Mouse (Mus musculus) cerebellum, adult 9-11 months (tissue): ENCODE measurements around the gene Serpinb9.
"Not testable (repeated sequence)": the region's sequence is repeated elsewhere in the genome, so short reads cannot be mapped to it uniquely, and the experiment has no call there.

ENCODE experiments used
- DNase-seq: peaks from one replicate; pipeline ENCODE4 v3.0.0; 2022

Gene Serpinb9

DNA sequence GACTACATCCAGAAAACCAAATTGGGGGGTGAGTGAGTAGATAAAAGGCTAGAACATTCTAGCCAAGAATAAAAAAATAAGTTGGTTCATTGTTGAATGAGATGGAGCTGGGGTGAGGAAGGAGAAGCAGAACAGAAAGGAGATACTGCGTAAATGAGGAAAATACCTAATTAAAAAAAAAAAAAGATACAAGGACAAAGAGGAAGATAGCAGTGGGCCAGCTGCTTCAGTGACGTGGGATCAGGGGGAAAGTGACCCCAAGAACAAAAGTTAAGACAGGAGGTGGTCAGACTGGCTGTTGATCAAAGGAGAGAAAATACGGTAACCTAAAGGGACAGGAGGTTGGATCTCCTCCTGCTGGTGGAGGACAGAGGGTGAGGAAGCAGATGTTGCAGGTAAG lies at the start of gene Serpinb9:
Gene Serpinb9 (plus strand): TSS at position 301 of the 400 bp plus-strand sequence.
- no peak for DNase-seq

DNA sequence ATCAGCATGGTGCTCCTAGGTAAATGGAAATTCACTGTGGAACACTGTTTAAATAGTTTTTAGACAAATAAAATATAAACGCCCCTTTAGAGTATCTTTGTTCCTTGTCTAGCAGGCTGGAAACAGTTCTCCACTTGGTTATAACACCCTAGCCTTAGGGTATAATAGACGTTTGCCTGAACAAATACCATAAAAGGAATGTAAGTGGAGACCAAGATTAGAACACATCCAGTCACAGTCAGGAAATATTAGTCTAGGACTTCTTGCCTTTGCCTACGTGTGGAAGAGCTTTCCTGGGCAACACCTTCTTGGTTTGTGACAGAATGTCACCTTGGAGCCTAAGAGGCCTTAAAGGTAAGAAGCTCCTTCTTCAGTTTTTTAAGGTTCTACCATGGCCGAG lies 46.5 kb upstream of the Serpinb9 start:
- DNase-seq = no peak

- DNase-seq = no peak
These were observed 45.1 kb upstream of the Serpinb9 start for GRCm38 (mm10) chr13:32957917-32958316.

DNA sequence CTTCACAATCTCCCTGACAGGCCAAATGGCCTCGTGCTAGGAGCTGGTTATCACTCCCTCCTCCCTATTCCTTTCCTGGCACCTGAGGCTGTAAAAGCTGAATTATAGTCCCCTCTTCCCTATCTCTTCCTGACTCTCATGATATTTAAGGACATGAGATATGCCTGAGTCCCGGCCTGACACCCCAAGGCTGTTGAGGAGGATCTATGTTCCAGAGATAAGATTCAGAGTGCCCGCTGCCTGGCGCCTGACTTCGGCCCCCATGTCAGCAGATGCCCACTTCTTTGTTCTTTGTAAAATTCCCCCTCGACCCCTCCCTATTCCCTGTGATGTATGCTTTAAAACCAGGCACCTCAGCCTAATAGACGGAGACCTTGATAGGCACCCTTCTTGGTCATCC lies 44.5 kb upstream of the Serpinb9 start:
- DNase-seq = not testable (repeated sequence)

GRCm38 (mm10) chr13:32963990-32964753 lies 38.9 kb upstream of the Serpinb9 start:
- no peak for DNase-seq

GRCm38 (mm10) chr13:32964989-32965811 lies 37.9 kb upstream of the Serpinb9 start, which contains the start of gene Serpinb6b:
Serpinb6b (plus strand) TSS chr13:32965209.
- peak; percentile 4 for DNase-seq

- no peak for DNase-seq
These were observed 36.9 kb upstream of the Serpinb9 start for GRCm38 (mm10) chr13:32966116-32966515.

DNA sequence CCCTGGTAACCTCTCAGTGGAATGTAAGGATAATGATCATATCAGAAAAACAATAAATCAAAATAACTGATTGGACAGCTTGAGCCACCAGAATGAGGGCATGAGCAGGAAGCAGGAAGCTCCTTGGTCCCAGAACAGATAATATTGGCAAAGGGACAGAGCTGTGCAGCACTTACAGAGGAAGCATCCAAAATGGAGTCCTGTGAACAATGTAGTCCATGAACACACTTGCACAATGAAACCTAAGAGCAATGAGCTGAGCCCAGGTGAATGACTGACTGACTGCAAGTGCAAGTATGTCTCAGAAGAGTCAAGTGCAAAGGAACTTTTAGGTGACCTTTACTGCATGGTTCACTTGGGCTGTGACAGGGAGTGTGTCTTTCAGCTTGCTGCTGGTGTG lies 35.8 kb upstream of the Serpinb9 start:
- no peak for DNase-seq

GRCm38 (mm10) chr13:32968353-32968984 lies 34.6 kb upstream of the Serpinb9 start:
- no peak for DNase-seq

GRCm38 (mm10) chr13:32968996-32969640 lies 33.9 kb upstream of the Serpinb9 start:
- DNase-seq = no peak

GRCm38 (mm10) chr13:32969641-32970040 lies 33.4 kb upstream of the Serpinb9 start:
- no peak for DNase-seq

DNA sequence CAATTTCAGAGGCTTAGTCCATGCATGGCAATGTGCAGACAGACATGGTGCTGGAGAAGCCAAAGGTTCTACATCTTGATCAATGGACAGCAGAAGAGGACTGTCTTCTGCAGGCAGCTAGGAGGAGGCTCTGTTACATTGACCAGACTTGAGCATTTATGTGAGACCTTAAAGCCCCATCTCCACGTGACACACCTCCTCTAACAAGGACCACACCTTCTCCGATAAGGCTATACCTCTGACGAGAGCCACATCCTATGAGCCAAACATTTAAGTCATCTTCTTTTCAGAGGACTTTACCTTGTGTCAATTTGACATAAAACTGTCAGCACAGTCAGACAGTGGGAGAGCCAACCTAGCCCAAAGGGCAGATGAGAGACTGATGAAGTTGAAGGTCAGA lies 32.3 kb upstream of the Serpinb9 start:
- no peak for DNase-seq

DNA sequence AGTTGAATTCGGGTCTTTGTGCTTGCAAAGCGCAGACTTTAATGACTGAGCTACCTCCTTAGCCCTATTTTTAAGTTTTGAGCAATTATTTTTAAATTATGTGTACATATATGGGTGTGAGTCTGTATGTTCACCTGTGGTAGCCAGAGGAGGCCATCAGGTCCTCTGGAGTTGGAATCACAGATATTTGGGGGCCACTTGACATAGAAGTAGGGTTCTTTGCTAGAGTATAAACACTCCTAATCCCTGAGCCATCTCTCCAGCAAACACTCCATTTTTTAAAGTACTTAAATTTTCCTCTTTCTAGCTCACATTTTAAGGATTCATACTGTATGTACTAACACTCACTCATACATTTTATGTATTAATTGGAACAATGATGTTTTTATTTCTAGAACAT lies 28.8 kb upstream of the Serpinb9 start:
- no peak for DNase-seq

DNA sequence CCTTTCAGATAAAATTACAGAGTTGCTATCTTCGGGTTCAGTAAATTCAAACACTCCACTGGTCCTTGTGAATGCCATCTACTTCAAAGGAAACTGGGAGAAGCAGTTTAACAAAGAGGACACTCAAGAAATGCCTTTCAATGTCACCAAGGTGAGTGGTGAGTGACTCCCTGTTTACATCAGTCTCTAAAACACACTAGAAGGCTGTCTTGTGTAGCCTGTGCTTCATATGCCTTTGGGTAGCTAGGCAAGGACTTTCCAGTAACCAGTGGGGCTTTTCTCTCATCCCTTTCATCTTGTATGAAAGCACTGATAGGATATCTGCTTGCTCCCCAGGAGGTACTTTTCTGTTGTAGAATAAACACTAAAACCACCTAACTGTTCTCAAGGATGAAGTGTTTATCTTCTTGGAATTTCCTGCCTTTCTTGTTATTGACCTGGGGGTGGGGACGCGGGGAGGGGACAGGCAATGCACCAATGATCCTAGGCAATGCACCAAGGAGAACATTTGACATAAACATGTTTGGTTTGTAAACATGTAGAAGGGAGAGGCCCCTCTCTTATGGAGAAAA lies 28.1 kb upstream of the Serpinb9 start:
- DNase-seq = no peak

GRCm38 (mm10) chr13:32975710-32976109 lies 27.3 kb upstream of the Serpinb9 start:
- DNase-seq = no peak

DNA sequence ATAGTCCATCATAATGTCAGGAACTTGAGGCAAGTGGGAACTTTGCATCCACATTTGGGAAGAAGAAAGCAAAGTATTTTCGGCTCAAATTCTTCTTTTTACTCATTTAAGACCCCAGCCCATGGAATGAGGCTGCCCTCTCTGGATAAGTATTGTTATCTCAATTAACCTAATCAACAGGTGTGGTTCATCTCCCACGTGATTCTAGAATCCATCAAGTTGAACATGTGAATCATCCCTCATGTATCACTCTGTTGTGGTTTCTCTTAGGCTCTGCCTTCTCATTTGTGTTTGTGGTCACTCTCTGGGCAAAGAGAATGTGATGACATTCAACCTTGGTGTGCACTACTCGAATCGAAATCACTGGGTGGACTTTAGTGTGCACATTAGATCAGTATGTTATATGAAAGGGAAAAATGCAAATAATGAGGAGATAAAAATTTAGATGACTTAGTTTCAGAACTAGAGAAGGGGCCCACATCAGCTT lies 20.5 kb upstream of the Serpinb9 start:
- DNase-seq = no peak

- DNase-seq = no peak
These were observed 16.8 kb upstream of the Serpinb9 start for GRCm38 (mm10) chr13:32986256-32986655.

GRCm38 (mm10) chr13:32993152-32993893 lies 9.7 kb upstream of the Serpinb9 start:
- DNase-seq = no peak

GRCm38 (mm10) chr13:32993894-32994242 lies 9.2 kb upstream of the Serpinb9 start:
- DNase-seq = no peak

GRCm38 (mm10) chr13:32995051-32995450 lies 8.0 kb upstream of the Serpinb9 start:
- DNase-seq = no peak

GRCm38 (mm10) chr13:33001341-33001740 lies 1.7 kb upstream of the Serpinb9 start:
- DNase-seq = no peak
